Mouse (Mus musculus): ENCODE results near the gene Atp10a. TPM values are rescaled to one million over a fixed set of nuclear protein-coding genes. Genes with fewer than 3 reads are reported as not detected.

The Atp10a gene
- polyA plus RNA-seq, 1 experiment from 2014 or later: 1.1 TPM

- Histone ChIP-seq H3K9ac (peak overlapping the region; percentile 52), H3K36me3 (no peaks in the 10 kb centered on the region), H3K4me2 (peak overlapping the region; percentile 89), H3K27me3 (peaks cover 9% of the 10 kb centered on the region; the same call in 1 of the 2 replicates), H3K9me3 (no peaks in the 10 kb centered on the region), H3K4me3 (peak overlapping the region; percentile 86), H3K4me1 (replicated peaks) (peaks cover 11% of the 10 kb centered on the region), H3K27ac (replicated peaks) (no peak overlapping the region)
- 28% methylated on average over 14 of the region's 14 CpGs for WGBS
- 0 out of 2 replicates have a peak, but pooled peaks have one; percentile 2 for ATAC-seq (ENCODE audit: low FRiP score, low read depth)
Observed at GRCm38 (mm10) chr7:58658790-58659405, 2.9 kb downstream of the Atp10a start.

- H3K36me3 ChIP-seq: no peaks in the 10 kb centered on the region
Observed at GRCm38 (mm10) chr7:58660046-58660445, 4.1 kb downstream of the Atp10a start.

GRCm38 (mm10) chr7:58660665-58661064, 4.7 kb downstream of the Atp10a start:
- no peak for ATAC-seq (ENCODE audit: low FRiP score, low read depth)
- H3K4me3 ChIP-seq: no peak overlapping the region
- H3K27me3 ChIP-seq: peaks cover 9% of the 10 kb centered on the region; the same call in 1 of the 2 replicates
- H3K4me1 ChIP-seq (replicated peaks): peaks cover 11% of the 10 kb centered on the region
- H3K36me3 ChIP-seq: no peaks in the 10 kb centered on the region
- no peak overlapping the region for H3K9ac ChIP-seq
- H3K27ac ChIP-seq (replicated peaks): no peak overlapping the region
- H3K9me3 ChIP-seq: no peaks in the 10 kb centered on the region
- no peak overlapping the region for H3K4me2 ChIP-seq
- 97% methylated on average over 5 of the region's 5 CpGs for WGBS

More at GRCm38 (mm10) chr7:58660046-58660445, 4.1 kb downstream of the Atp10a start:
- H3K27ac ChIP-seq (replicated peaks): no peak overlapping the region
- no peaks in the 10 kb centered on the region for H3K9me3 ChIP-seq
- no peak overlapping the region for H3K4me2 ChIP-seq
- ATAC-seq (ENCODE audit: low FRiP score, low read depth): no peak
- no peak overlapping the region for H3K4me3 ChIP-seq
- peaks cover 11% of the 10 kb centered on the region for H3K4me1 ChIP-seq (replicated peaks)
- peaks cover 9% of the 10 kb centered on the region; the same call in 1 of the 2 replicates for H3K27me3 ChIP-seq
- no peak overlapping the region for H3K9ac ChIP-seq

GRCm38 (mm10) chr7:58661076-58661475, 5.1 kb downstream of the Atp10a start:
- H3K9ac ChIP-seq: no peak overlapping the region
- H3K9me3 ChIP-seq: no peaks in the 10 kb centered on the region
- ATAC-seq (ENCODE audit: low FRiP score, low read depth): no peak
- WGBS: 89% methylated on average over 7 of the region's 7 CpGs
- no peak overlapping the region for H3K4me2 ChIP-seq
- no peaks in the 10 kb centered on the region for H3K36me3 ChIP-seq
- peaks cover 11% of the 10 kb centered on the region for H3K4me1 ChIP-seq (replicated peaks)
- H3K4me3 ChIP-seq: no peak overlapping the region
- peaks cover 9% of the 10 kb centered on the region; the same call in 1 of the 2 replicates for H3K27me3 ChIP-seq
- no peak overlapping the region for H3K27ac ChIP-seq (replicated peaks)

GRCm38 (mm10) chr7:58668617-58669016, 12.7 kb downstream of the Atp10a start:
- H3K4me2 ChIP-seq: no peak overlapping the region
- no peak overlapping the region for H3K9ac ChIP-seq
- no peaks in the 10 kb centered on the region for H3K4me1 ChIP-seq (replicated peaks)
- H3K9me3 ChIP-seq: no peaks in the 10 kb centered on the region
- 26% methylated on average over 1 of the region's 1 CpGs for WGBS
- no peak for ATAC-seq (ENCODE audit: low FRiP score, low read depth)
- no peak overlapping the region for H3K27ac ChIP-seq (replicated peaks)
- no peak overlapping the region for H3K4me3 ChIP-seq
- H3K27me3 ChIP-seq: no peaks in the 10 kb centered on the region
- H3K36me3 ChIP-seq: no peaks in the 10 kb centered on the region

- no peak overlapping the region for H3K9ac ChIP-seq
- ATAC-seq (ENCODE audit: low FRiP score, low read depth): no peak
- H3K27ac ChIP-seq (replicated peaks): no peak overlapping the region
- 45% methylated on average over 3 of the region's 3 CpGs for WGBS
- H3K27me3 ChIP-seq: no peaks in the 10 kb centered on the region
- no peak overlapping the region for H3K4me2 ChIP-seq
- H3K9me3 ChIP-seq: no peaks in the 10 kb centered on the region
- no peak overlapping the region for H3K4me3 ChIP-seq
- H3K36me3 ChIP-seq: no peaks in the 10 kb centered on the region
- no peaks in the 10 kb centered on the region for H3K4me1 ChIP-seq (replicated peaks)
Observed at GRCm38 (mm10) chr7:58676075-58676474, 20.1 kb downstream of the Atp10a start.

GRCm38 (mm10) chr7:58677111-58677805, 21.3 kb downstream of the Atp10a start:
- Histone ChIP-seq H3K4me1 (replicated peaks) (no peaks in the 10 kb centered on the region), H3K9me3 (no peaks in the 10 kb centered on the region), H3K27ac (replicated peaks) (no peak overlapping the region), H3K4me3 (no peak overlapping the region), H3K9ac (no peak overlapping the region), H3K36me3 (no peaks in the 10 kb centered on the region), H3K4me2 (no peak overlapping the region), H3K27me3 (no peaks in the 10 kb centered on the region)
- no peak for ATAC-seq (ENCODE audit: low FRiP score, low read depth)
- WGBS: 78% methylated on average over 5 of the region's 5 CpGs

- H3K9me3 ChIP-seq: no peaks in the 10 kb centered on the region
- H3K27ac ChIP-seq (replicated peaks): no peak overlapping the region
- H3K27me3 ChIP-seq: no peaks in the 10 kb centered on the region
- WGBS: 85% methylated on average over 1 of the region's 1 CpGs
- ATAC-seq (ENCODE audit: low FRiP score, low read depth): no peak
- no peaks in the 10 kb centered on the region for H3K36me3 ChIP-seq
- H3K9ac ChIP-seq: no peak overlapping the region
- no peak overlapping the region for H3K4me2 ChIP-seq
- H3K4me3 ChIP-seq: no peak overlapping the region
- H3K4me1 ChIP-seq (replicated peaks): peaks cover 14% of the 10 kb centered on the region
Observed at GRCm38 (mm10) chr7:58685967-58686366, 30.0 kb downstream of the Atp10a start.

- no peaks in the 10 kb centered on the region for H3K9me3 ChIP-seq
Observed at GRCm38 (mm10) chr7:58686573-58686972, 30.6 kb downstream of the Atp10a start.

GRCm38 (mm10) chr7:58686997-58687396, 31.0 kb downstream of the Atp10a start:
- Histone ChIP-seq H3K27ac (replicated peaks) (no peak overlapping the region), H3K9me3 (no peaks in the 10 kb centered on the region), H3K27me3 (no peaks in the 10 kb centered on the region), H3K4me1 (replicated peaks) (peaks cover 14% of the 10 kb centered on the region), H3K4me3 (no peak overlapping the region), H3K9ac (no peak overlapping the region), H3K4me2 (no peak overlapping the region), H3K36me3 (no peaks in the 10 kb centered on the region)
- ATAC-seq (ENCODE audit: low FRiP score, low read depth): no peak
- 89% methylated on average over 2 of the region's 2 CpGs for WGBS

More at GRCm38 (mm10) chr7:58686573-58686972, 30.6 kb downstream of the Atp10a start:
- WGBS: 86% methylated on average over 5 of the region's 5 CpGs
- Histone ChIP-seq H3K4me1 (replicated peaks) (peaks cover 14% of the 10 kb centered on the region), H3K36me3 (no peaks in the 10 kb centered on the region), H3K4me3 (no peak overlapping the region), H3K9ac (no peak overlapping the region), H3K27me3 (no peaks in the 10 kb centered on the region), H3K4me2 (no peak overlapping the region), H3K27ac (replicated peaks) (no peak overlapping the region)
- no peak for ATAC-seq (ENCODE audit: low FRiP score, low read depth)

GRCm38 (mm10) chr7:58690069-58690923, 34.3 kb downstream of the Atp10a start:
- 70% methylated on average over 6 of the region's 6 CpGs for WGBS
- no peaks in the 10 kb centered on the region for H3K36me3 ChIP-seq
- no peaks in the 10 kb centered on the region for H3K9me3 ChIP-seq
- no peak overlapping the region for H3K4me3 ChIP-seq
- H3K27ac ChIP-seq (replicated peaks): peak overlapping the region; percentile 67
- ATAC-seq (ENCODE audit: low FRiP score, low read depth): peak; percentile 83
- H3K27me3 ChIP-seq: no peaks in the 10 kb centered on the region
- no peak overlapping the region for H3K9ac ChIP-seq
- no peak overlapping the region for H3K4me2 ChIP-seq
- H3K4me1 ChIP-seq (replicated peaks): peaks cover 14% of the 10 kb centered on the region

Data from hindbrain, embryonic 15.5 days (tissue).